ENCODE assay signal across 8 mouse cellular contexts in the genomic region with DNA sequence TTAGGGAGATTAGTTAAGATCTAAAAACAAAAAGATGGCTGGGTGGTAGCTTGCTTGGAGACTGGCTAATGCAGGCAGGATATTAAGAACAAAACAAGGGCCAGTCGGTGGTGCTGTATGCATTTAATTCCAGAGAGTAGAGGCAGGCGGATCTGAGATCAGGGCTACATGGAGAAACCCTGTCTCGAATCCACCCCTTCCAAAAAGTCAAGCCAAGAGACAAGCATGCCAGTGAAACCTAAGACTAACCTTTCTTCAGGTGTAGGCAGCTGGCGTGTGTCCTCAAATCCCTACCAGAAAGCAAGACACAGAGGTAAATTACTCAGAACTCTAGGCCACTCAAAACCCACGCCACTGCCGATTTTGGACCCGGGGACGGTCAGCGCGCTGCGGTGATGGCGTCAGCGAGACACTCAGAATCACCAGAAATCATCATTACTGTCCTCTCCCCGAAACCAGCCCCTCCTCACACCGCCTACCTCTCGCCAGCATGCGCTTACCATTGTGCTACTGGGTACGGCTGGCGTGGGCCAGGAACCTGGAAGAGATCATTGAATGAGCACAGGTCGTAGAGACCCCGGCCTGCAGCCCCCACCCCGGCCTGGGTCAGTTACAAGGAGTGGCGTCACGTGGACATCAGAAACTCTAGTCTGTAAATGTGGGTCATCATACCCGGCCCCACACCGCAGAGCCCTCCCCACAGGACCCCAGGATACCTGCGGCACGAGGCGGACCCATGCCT. TPM values are rescaled to one million over a fixed set of nuclear protein-coding genes. Genes with fewer than 3 reads are reported as not detected.
DNase-seq lines count a peak whose midpoint lies in the region; ATAC-seq and TF ChIP-seq lines count a peak whose summit lies in the region.

No protein-coding gene starts in this region.

- peak overlapping the region; percentile 74 for H3K4me2 ChIP-seq in heart, embryonic 16.5 days (ENCODE audit: low read depth, low read length)
- peak overlapping the region; percentile 91 for H3K4me2 ChIP-seq in embryonic facial prominence, embryonic 14.5 days (ENCODE audit: low read depth, low read length)
- H3K4me2 ChIP-seq in midbrain, postnatal 0 days (ENCODE audit: low read depth, low read length, poor library complexity, severe bottlenecking): peak overlapping the region; percentile 77

- H3K4me3 ChIP-seq in heart, embryonic 16.5 days (ENCODE audit: low read length): peak overlapping the region; percentile 62
- peak overlapping the region; percentile 75 to 97 for H3K4me3 ChIP-seq in ES-E14 (ENCODE audit: insufficient read depth in 1 of 2, low read depth in 1 of 2, low read length in 2 of 2, poor library complexity in 1 of 2, severe bottlenecking in 1 of 2)
- peak overlapping the region; percentile 62 for H3K4me3 ChIP-seq in embryonic facial prominence, embryonic 14.5 days (ENCODE audit: low read depth, low read length)
- H3K4me3 ChIP-seq in midbrain, postnatal 0 days (ENCODE audit: low read depth, low read length): peak overlapping the region; percentile 88

- H3K9me3 ChIP-seq in heart, embryonic 16.5 days (replicated peaks; ENCODE audit: control insufficient read depth, low read length): no peaks in the 10 kb centered on the region
- H3K9me3 ChIP-seq in ES-E14 (ENCODE audit: control insufficient read depth, insufficient read depth, low read depth, low read length): no peaks in the 10 kb centered on the region
- no peaks in the 10 kb centered on the region for H3K9me3 ChIP-seq in embryonic facial prominence, embryonic 14.5 days (ENCODE audit: control insufficient read depth, low read length)
- H3K9me3 ChIP-seq in midbrain, postnatal 0 days (ENCODE audit: low read length): no peaks in the 10 kb centered on the region

- DNase-seq in heart, postnatal 36 days: no peak
- no peak for DNase-seq in ES-E14 (ENCODE audit: low read depth, low spot score)
- no peak for DNase-seq in embryonic facial prominence, embryonic 14.5 days (ENCODE audit: low spot score)
- DNase-seq in left cerebral cortex, adult 18-20 months (ENCODE audit: low spot score in 2 of 2): peak; percentile 37 to 45
- peak; percentile 44 for DNase-seq in midbrain, postnatal 0 days (ENCODE audit: low spot score)
- DNase-seq in Muller cell, postnatal 12 days (ENCODE audit: inconsistent ontology term): no peak
- no peak for DNase-seq in adrenal gland, adult 8-10 months

- H3K4me1 ChIP-seq in heart, embryonic 16.5 days (ENCODE audit: control insufficient read depth, insufficient read depth, low read length): peaks cover 10% of the 10 kb centered on the region
- H3K4me1 ChIP-seq in ES-E14 (ENCODE audit: control insufficient read depth in 2 of 2, insufficient read depth in 2 of 2, low read length in 2 of 2, poor library complexity in 1 of 2): no peaks in the 10 kb centered on the region
- peaks cover 4% of the 10 kb centered on the region; the same call in 1 of the 2 replicates for H3K4me1 ChIP-seq in embryonic facial prominence, embryonic 14.5 days (ENCODE audit: control insufficient read depth, insufficient read depth, low read length)
- 0 out of 2 replicates have a peak, but pooled peaks cover 5% of the 10 kb centered on the region for H3K4me1 ChIP-seq in midbrain, postnatal 0 days (ENCODE audit: insufficient read depth, low read length)

- TF ChIP-seq CTCF in midbrain, postnatal 0 days (IDR thresholded peaks at IDR 0.05): no peak

- peaks cover 12% of the 10 kb centered on the region for H3K36me3 ChIP-seq in heart, embryonic 16.5 days (ENCODE audit: control insufficient read depth, insufficient read depth)
- peaks cover 27% of the 10 kb centered on the region for H3K36me3 ChIP-seq in ES-E14 (ENCODE audit: control insufficient read depth, insufficient read depth, low read length, poor library complexity, severe bottlenecking)
- H3K36me3 ChIP-seq in embryonic facial prominence, embryonic 14.5 days (ENCODE audit: control insufficient read depth, insufficient read depth, low read length): peaks cover 21% of the 10 kb centered on the region
- H3K36me3 ChIP-seq in midbrain, postnatal 0 days (ENCODE audit: insufficient read depth, low read length): peaks cover 7% of the 10 kb centered on the region; the same call in 1 of the 2 replicates

- H3K27me3 ChIP-seq in heart, embryonic 16.5 days (ENCODE audit: control insufficient read depth, insufficient read depth, low read length): no peaks in the 10 kb centered on the region
- peaks cover under 1% of the 10 kb centered on the region; the same call in 1 of the 2 replicates for H3K27me3 ChIP-seq in embryonic facial prominence, embryonic 14.5 days (replicated peaks; ENCODE audit: control insufficient read depth, insufficient read depth, low read length)
- H3K27me3 ChIP-seq in midbrain, postnatal 0 days (ENCODE audit: insufficient read depth, low read length): peaks cover 6% of the 10 kb centered on the region; the same call in 1 of the 2 replicates

- intact Hi-C loops in heart, postnatal 36 days (cut with DNase I): loop anchor here (1.0 kb wide), 1 partner anchor 29 kb away; a partner anchor contains a TSS

- ATAC-seq in heart, embryonic 16.5 days (replicated peaks; ENCODE audit: extremely low read depth, insufficient read depth, low FRiP score): no peak
- peak; percentile 45 for ATAC-seq in embryonic facial prominence, embryonic 14.5 days (ENCODE audit: low read depth)
- peak; percentile 3; the same call in 1 of the 2 replicates for ATAC-seq in midbrain, postnatal 0 days (ENCODE audit: low FRiP score)

- under 1% methylated on average over 29 of the region's 29 CpGs for whole genome bisulfite sequencing in heart, embryonic 16.5 days
- 1% methylated on average over 29 of the region's 29 CpGs for WGBS in embryonic facial prominence, embryonic 14.5 days
- under 1% methylated on average over 29 of the region's 29 CpGs for WGBS in midbrain, postnatal 0 days

- H3K9ac ChIP-seq in heart, embryonic 16.5 days (ENCODE audit: low read length): peak overlapping the region; percentile 77
- H3K9ac ChIP-seq in ES-E14 (ENCODE audit: insufficient read depth, low read depth, low read length, poor library complexity, severe bottlenecking): peak overlapping the region; percentile 100
- H3K9ac ChIP-seq in embryonic facial prominence, embryonic 14.5 days (ENCODE audit: low read depth, low read length): peak overlapping the region; percentile 95
- H3K9ac ChIP-seq in midbrain, postnatal 0 days (replicated peaks; ENCODE audit: low read length, poor library complexity, severe bottlenecking): peak overlapping the region; percentile 97

- in situ Hi-C loops in ES-E14 (cut with MboI; ENCODE audit: low sequenced_read_pairs in 2 of 2, unreplicated experiment in 2 of 2): no loop called here

- H3K27ac ChIP-seq in heart, embryonic 16.5 days (ENCODE audit: low read length): peak overlapping the region; percentile 55
- peak overlapping the region; percentile 96 for H3K27ac ChIP-seq in ES-E14 (ENCODE audit: insufficient read depth, low read depth, low read length, poor library complexity, severe bottlenecking)
- peak overlapping the region; percentile 89 for H3K27ac ChIP-seq in embryonic facial prominence, embryonic 14.5 days (replicated peaks; ENCODE audit: low read depth, low read length)
- H3K27ac ChIP-seq in midbrain, postnatal 0 days (ENCODE audit: low read depth, low read length): peak overlapping the region; percentile 93

RNA-seq across cellular contexts. Expression of a gene that starts 7.2 kb away (rescaled TPM):
- 0.11 and 0.18 TPM in 2 replicates for polyA plus RNA-seq in heart, embryonic 16.5 days (2015; fragmentation: Nextera tagmentation; extraction: Ambion mirVana)
- total RNA-seq in heart, postnatal 36 days (2021): 1 to 10 TPM; 2.8 to 4.5 TPM
- 11.0 and 14.6 TPM in 2 replicates for total RNA-seq in ES-E14 (2012; rRNA removed)
- polyA plus RNA-seq in embryonic facial prominence, embryonic 14.5 days (2014; fragmentation: Nextera tagmentation; extraction: Ambion mirVana): 0.69 and 2.3 TPM in 2 replicates
- total RNA-seq in left cerebral cortex, adult 18-20 months (2021): 10 to 100 TPM; 21.5 to 31.4 TPM
- 16.8 and 18.2 TPM in 2 replicates for total RNA-seq in midbrain, postnatal 0 days (2014; rRNA removed)
- 0.47 and 0.79 TPM in 2 replicates for polyA plus RNA-seq in midbrain, postnatal 0 days (2015; fragmentation: Nextera tagmentation; extraction: Ambion mirVana)
- total RNA-seq in adrenal gland, adult 8-10 months (2022): 100 to 1,000 TPM in 1 of 4 experiments, 10 to 100 TPM in 3; 24.5 to 115 (median 36.0) TPM

RNA-seq across cellular contexts. Expression of a gene that starts 17.9 kb away (rescaled TPM):
- not detected in 2 replicates for polyA plus RNA-seq in heart, embryonic 16.5 days (2015; fragmentation: Nextera tagmentation; extraction: Ambion mirVana)
- total RNA-seq in heart, postnatal 36 days (2021): not detected
- 1.9 TPM in 1 of 2 replicates, not detected in the other for total RNA-seq in ES-E14 (2012; rRNA removed)
- polyA plus RNA-seq in embryonic facial prominence, embryonic 14.5 days (2014; fragmentation: Nextera tagmentation; extraction: Ambion mirVana): not detected in 2 replicates
- total RNA-seq in left cerebral cortex, adult 18-20 months (2021): under 1 TPM in 1 of 2 experiments, not detected in 1; 0.72 TPM
- total RNA-seq in midbrain, postnatal 0 days (2014; rRNA removed): not detected in 2 replicates
- polyA plus RNA-seq in midbrain, postnatal 0 days (2015; fragmentation: Nextera tagmentation; extraction: Ambion mirVana): not detected in 2 replicates
- under 1 TPM in 1 of 4 experiments, not detected in 3; 0.73 TPM for total RNA-seq in adrenal gland, adult 8-10 months (2022)

RNA-seq across cellular contexts. Expression of a gene that starts 20.1 kb away (rescaled TPM):
- polyA plus RNA-seq in heart, embryonic 16.5 days (2015; fragmentation: Nextera tagmentation; extraction: Ambion mirVana): 3.9 and 4.4 TPM in 2 replicates
- total RNA-seq in heart, postnatal 36 days (2021): 1 to 10 TPM; 4.2 to 4.6 TPM
- 5.8 and 5.9 TPM in 2 replicates for total RNA-seq in ES-E14 (2012; rRNA removed)
- 7.3 TPM in 2 replicates for polyA plus RNA-seq in embryonic facial prominence, embryonic 14.5 days (2014; fragmentation: Nextera tagmentation; extraction: Ambion mirVana)
- total RNA-seq in left cerebral cortex, adult 18-20 months (2021): 10 to 100 TPM; 22.1 to 23.4 TPM
- total RNA-seq in midbrain, postnatal 0 days (2014; rRNA removed): 34.9 TPM in 2 replicates
- polyA plus RNA-seq in midbrain, postnatal 0 days (2015; fragmentation: Nextera tagmentation; extraction: Ambion mirVana): 18.2 and 19.8 TPM in 2 replicates
- total RNA-seq in adrenal gland, adult 8-10 months (2022): 10 to 100 TPM; 11.9 to 35.8 (median 14.4) TPM

RNA-seq across cellular contexts. Expression of a gene that starts 20.7 kb away (rescaled TPM):
- polyA plus RNA-seq in heart, embryonic 16.5 days (2015; fragmentation: Nextera tagmentation; extraction: Ambion mirVana): 3.1 and 4.2 TPM in 2 replicates
- 1 to 10 TPM; 7.8 to 9.2 TPM for total RNA-seq in heart, postnatal 36 days (2021)
- 0.45 and 0.48 TPM in 2 replicates for total RNA-seq in ES-E14 (2012; rRNA removed)
- polyA plus RNA-seq in embryonic facial prominence, embryonic 14.5 days (2014; fragmentation: Nextera tagmentation; extraction: Ambion mirVana): 0.99 and 1.0 TPM in 2 replicates
- under 1 TPM; 0.44 to 0.61 TPM for total RNA-seq in left cerebral cortex, adult 18-20 months (2021)
- 1.4 and 1.6 TPM in 2 replicates for total RNA-seq in midbrain, postnatal 0 days (2014; rRNA removed)
- polyA plus RNA-seq in midbrain, postnatal 0 days (2015; fragmentation: Nextera tagmentation; extraction: Ambion mirVana): 0.73 and 0.81 TPM in 2 replicates
- under 1 TPM; 0.14 to 0.25 (median 0.17) TPM for total RNA-seq in adrenal gland, adult 8-10 months (2022)

RNA-seq across cellular contexts. Expression of a gene that starts 20.8 kb away (rescaled TPM):
- polyA plus RNA-seq in heart, embryonic 16.5 days (2015; fragmentation: Nextera tagmentation; extraction: Ambion mirVana): 20.1 and 20.4 TPM in 2 replicates
- total RNA-seq in heart, postnatal 36 days (2021): 10 to 100 TPM; 13.2 to 16.5 TPM
- total RNA-seq in ES-E14 (2012; rRNA removed): 24.0 and 40.6 TPM in 2 replicates
- 15.0 and 15.4 TPM in 2 replicates for polyA plus RNA-seq in embryonic facial prominence, embryonic 14.5 days (2014; fragmentation: Nextera tagmentation; extraction: Ambion mirVana)
- total RNA-seq in left cerebral cortex, adult 18-20 months (2021): 10 to 100 TPM; 46.2 to 48.4 TPM
- 43.3 and 96.3 TPM in 2 replicates for total RNA-seq in midbrain, postnatal 0 days (2014; rRNA removed)
- 42.7 and 47.3 TPM in 2 replicates for polyA plus RNA-seq in midbrain, postnatal 0 days (2015; fragmentation: Nextera tagmentation; extraction: Ambion mirVana)
- total RNA-seq in adrenal gland, adult 8-10 months (2022): 10 to 100 TPM; 27.3 to 39.4 (median 28.1) TPM

Comparison
In these comparisons a context has a peak if more than half of its experiments do, and no peak if none do; other contexts are left out.
1. DNase-seq: peak in left cerebral cortex, adult 18-20 months (2 of 2) and midbrain, postnatal 0 days (single experiment); none in heart, postnatal 36 days (0 of 2), ES-E14 (single experiment), embryonic facial prominence, embryonic 14.5 days (single experiment), Muller cell, postnatal 12 days (single experiment) and adrenal gland, adult 8-10 months (single experiment).
2. Peak in every context shown above with its lines, with median percentiles within 50 percentile points of each other: H3K27ac ChIP-seq, H3K4me2 ChIP-seq, H3K4me3 ChIP-seq and H3K9ac ChIP-seq.